Mouse (Mus musculus) gastrocnemius, postnatal 10 days (tissue): ENCODE results near the gene Trim54. TPM values are rescaled to one million over a fixed set of nuclear protein-coding genes. Genes with fewer than 3 reads are reported as not detected.

Experiments
- DNase-seq: peaks from one replicate; pipeline ENCODE4 v3.0.0; 2021; ENCODE audit warnings: mixed read lengths
- total RNA-seq, 2 experiments: library from RNA; stranded (reverse); gene quantifications; 2 replicates each; pipeline ENCODE4 v1.2.3; 2021

Gene Trim54
- total RNA-seq, 2 experiments from 2014 or later, result 161 to 173 TPM

DNA sequence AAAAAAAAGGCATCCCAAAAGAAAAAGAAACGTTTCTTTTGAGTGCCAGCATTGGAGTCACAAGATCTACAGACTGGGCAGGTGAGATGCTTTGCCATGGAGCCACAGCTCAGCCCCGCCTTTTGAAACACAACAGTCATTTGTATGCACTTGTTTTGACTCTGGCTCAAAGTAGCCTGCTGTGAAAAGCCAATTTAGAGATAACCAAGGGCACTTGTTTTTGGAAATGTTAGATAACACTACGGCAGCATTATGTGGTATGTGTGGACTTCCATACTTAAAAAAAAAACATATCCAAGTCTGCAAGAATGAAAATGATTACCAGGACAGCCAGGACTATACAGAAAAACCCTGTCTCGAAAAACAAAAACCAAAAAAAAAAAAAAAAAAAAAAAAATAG lies 67.2 kb downstream of the Trim54 start:
- DNase-seq, result no peak

Other genes with a start within 250 kb of the Trim54 start
- gene Tmem214, start 248.7 kb upstream of the Trim54 start, total RNA-seq, result 10 to 100 TPM; 40.4 to 46.9 TPM
- 1 to 10 TPM; 4.5 to 5.0 TPM for gene Agbl5, start 228.0 kb upstream of the Trim54 start, total RNA-seq
- 100 to 1,000 TPM; 149 to 168 TPM for gene Ost4, start 208.9 kb upstream of the Trim54 start, total RNA-seq
- 10 to 100 TPM; 42.2 to 60.5 TPM for gene Emilin1, start 203.3 kb upstream of the Trim54 start, total RNA-seq
- gene Khk, start 195.3 kb upstream of the Trim54 start, total RNA-seq, result 10 to 100 TPM; 27.9 TPM
- gene Cgref1, start 171.1 kb upstream of the Trim54 start, total RNA-seq, result 10 to 100 TPM in 1 of 2 experiments, 1 to 10 TPM in 1; 8.5 to 15.3 TPM
- 10 to 100 TPM; 76.8 to 83.0 TPM for gene Preb, start 156.4 kb upstream of the Trim54 start, total RNA-seq
- under 1 TPM; 0.09 to 0.28 TPM for gene Tcf23, start 148.1 kb upstream of the Trim54 start, total RNA-seq
- gene Atraid, start 68.4 kb upstream of the Trim54 start, total RNA-seq, result 10 to 100 TPM; 67.8 to 75.2 TPM
- gene Slc5a6, start 67.8 kb upstream of the Trim54 start, total RNA-seq, result 1 to 10 TPM; 2.9 to 3.5 TPM
- gene Cad, start 61.9 kb upstream of the Trim54 start, total RNA-seq, result 10 to 100 TPM; 20.0 to 29.6 TPM
- gene Dnajc5g, start 10.4 kb upstream of the Trim54 start, total RNA-seq, result not detected
- gene Slc30a3, start 8.5 kb upstream of the Trim54 start, total RNA-seq, result under 1 TPM; 0.27 to 0.28 TPM
- gene Ucn, start 22.1 kb downstream of the Trim54 start, total RNA-seq, result not detected
- 10 to 100 TPM; 40.2 to 41.2 TPM for gene Mpv17, start 37.5 kb downstream of the Trim54 start, total RNA-seq
- gene Gm29609, start 63.2 kb downstream of the Trim54 start, total RNA-seq, result 1 to 10 TPM in 1 of 2 experiments, under 1 TPM in 1; 0.35 to 1.2 TPM
- gene Gtf3c2, start 63.4 kb downstream of the Trim54 start, total RNA-seq, result 10 to 100 TPM; 30.7 to 37.4 TPM
- gene Snx17, start 76.5 kb downstream of the Trim54 start, total RNA-seq, result 10 to 100 TPM; 57.8 to 58.4 TPM
- 10 to 100 TPM; 47.9 to 49.8 TPM for gene Eif2b4, start 76.7 kb downstream of the Trim54 start, total RNA-seq
- gene Zfp513, start 85.6 kb downstream of the Trim54 start, total RNA-seq, result 10 to 100 TPM in 1 of 2 experiments, 1 to 10 TPM in 1; 8.2 to 12.1 TPM
- 10 to 100 TPM; 41.7 to 43.9 TPM for gene Ppm1g, start 104.0 kb downstream of the Trim54 start, total RNA-seq
- gene Nrbp1, start 124.2 kb downstream of the Trim54 start, total RNA-seq, result 10 to 100 TPM; 74.7 to 76.3 TPM
- gene Gm9970, start 124.5 kb downstream of the Trim54 start, total RNA-seq, result not detected
- gene Krtcap3, start 135.0 kb downstream of the Trim54 start, total RNA-seq, result 1 to 10 TPM; 1.5 to 3.0 TPM
- 10 to 100 TPM; 20.2 to 27.7 TPM for gene Ift172, start 174.4 kb downstream of the Trim54 start, total RNA-seq
- 1 to 10 TPM; 8.8 to 10.0 TPM for gene Fndc4, start 179.4 kb downstream of the Trim54 start, total RNA-seq
- under 1 TPM; 0.14 to 0.27 TPM for gene Gckr, start 180.7 kb downstream of the Trim54 start, total RNA-seq